Mouse (Mus musculus): ENCODE measurements around the gene Nfib. TPM values are rescaled to one million over a fixed set of nuclear protein-coding genes. Genes with fewer than 3 reads are reported as not detected.

Nfib gene
- total and polyA plus RNA-seq, 3 experiments = 0.16 TPM; not detected in 2

DNA sequence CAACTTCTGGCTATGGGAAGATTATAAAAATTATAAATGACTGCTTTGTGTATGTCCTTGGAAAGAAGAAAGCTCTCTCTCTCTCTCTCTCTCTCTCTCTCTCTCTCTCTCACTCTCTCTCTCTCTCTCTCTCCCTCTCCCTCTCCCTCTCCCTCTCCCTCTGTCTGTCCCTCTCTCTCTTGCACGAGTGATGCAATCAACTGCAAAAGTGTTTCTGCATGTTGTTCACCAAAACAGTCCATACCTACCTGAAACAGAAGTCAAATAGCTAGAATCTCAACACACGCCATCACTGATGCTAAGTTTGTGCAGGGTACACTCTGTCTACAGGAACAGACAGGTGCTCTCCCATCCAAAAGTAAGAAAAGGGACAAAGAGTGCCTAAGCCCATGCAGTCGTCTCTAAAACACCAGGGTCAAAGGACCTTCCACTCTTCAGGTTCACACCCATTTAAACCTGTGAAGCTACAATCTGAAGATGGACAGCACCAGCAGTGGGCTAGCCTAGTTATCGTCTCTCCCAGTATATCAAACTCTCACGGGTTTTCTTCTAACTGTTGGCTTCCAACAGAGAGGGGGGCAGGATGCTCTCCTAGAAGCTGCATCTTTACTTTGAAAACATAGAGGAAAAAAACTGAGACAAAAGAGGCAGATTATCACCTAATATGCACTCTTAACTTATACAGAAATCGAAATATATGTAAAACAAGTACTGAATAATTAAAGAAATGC, 380.0 kb downstream of the Nfib start:
- Histone ChIP-seq H3K36me3 (replicated peaks) (no peaks in the 10 kb centered on the region), H3K4me3 (ENCODE audit: low read depth, low read length) (no peak overlapping the region), H3K9me3 (replicated peaks) (peaks cover 20% of the 10 kb centered on the region), H3K4me1 (ENCODE audit: insufficient read depth, low read depth, low read length) (no peaks in the 10 kb centered on the region), H3K27me3 (ENCODE audit: insufficient read depth, low read length) (no peaks in the 10 kb centered on the region)
- DNase-seq (ENCODE audit: low spot score) = no peak
- no peak for TF ChIP-seq TAL1 (conservative IDR thresholded peaks at IDR 0.05; ENCODE audit: low read depth, low read length)
- TF ChIP-seq CTCF (IDR thresholded peaks at IDR 0.05; ENCODE audit: low read depth, low read length) = no peak
- no peak for TF ChIP-seq POLR2AphosphoS5 (IDR thresholded peaks at IDR 0.05; ENCODE audit: insufficient replicate concordance, low read depth, low read length)
- no peak for TF ChIP-seq GATA1 (IDR thresholded peaks at IDR 0.05; ENCODE audit: borderline replicate concordance, low read length)
- TF ChIP-seq GATA2 (IDR thresholded peaks at IDR 0.05; ENCODE audit: borderline replicate concordance, low read depth, low read length) = no peak
- no peak for ATAC-seq (ENCODE audit: extremely low read depth, insufficient number of reproducible peaks, low FRiP score, poor library complexity, severe bottlenecking)

DNA sequence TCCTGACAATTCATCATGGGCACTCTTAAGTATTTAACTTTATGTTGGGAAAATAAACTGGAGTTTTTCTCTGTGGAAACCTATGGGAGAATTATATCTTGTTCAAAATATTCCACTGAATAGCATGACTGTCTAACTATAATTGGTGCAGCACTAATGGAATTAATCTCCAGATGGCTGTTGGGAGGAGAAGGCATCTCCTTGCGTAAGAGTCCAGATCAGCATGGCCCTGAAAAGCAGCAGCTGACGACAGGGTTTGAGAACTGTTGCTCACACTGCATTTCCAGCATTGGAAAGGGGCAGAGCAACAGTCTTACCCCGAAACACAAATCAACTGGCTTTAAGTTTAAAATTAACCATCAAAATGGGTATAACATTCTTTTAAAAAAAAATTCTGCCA, 380.6 kb downstream of the Nfib start:
- no peak for TF ChIP-seq CTCF (IDR thresholded peaks at IDR 0.05; ENCODE audit: low read depth, low read length)
- no peak for TF ChIP-seq GATA2 (IDR thresholded peaks at IDR 0.05; ENCODE audit: borderline replicate concordance, low read depth, low read length)
- TF ChIP-seq GATA1 (IDR thresholded peaks at IDR 0.05; ENCODE audit: borderline replicate concordance, low read length) = no peak
- TF ChIP-seq POLR2AphosphoS5 (IDR thresholded peaks at IDR 0.05; ENCODE audit: insufficient replicate concordance, low read depth, low read length) = no peak
- no peak for TF ChIP-seq TAL1 (conservative IDR thresholded peaks at IDR 0.05; ENCODE audit: low read depth, low read length)
- Histone ChIP-seq H3K9me3 (replicated peaks) (peaks cover 21% of the 10 kb centered on the region), H3K4me3 (ENCODE audit: low read depth, low read length) (no peak overlapping the region), H3K36me3 (replicated peaks) (no peaks in the 10 kb centered on the region), H3K4me1 (ENCODE audit: insufficient read depth, low read depth, low read length) (no peaks in the 10 kb centered on the region), H3K27me3 (ENCODE audit: insufficient read depth, low read length) (no peaks in the 10 kb centered on the region)
- DNase-seq (ENCODE audit: low spot score) (no peak), ATAC-seq (ENCODE audit: extremely low read depth, insufficient number of reproducible peaks, low FRiP score, poor library complexity, severe bottlenecking) (no peak)

DNA sequence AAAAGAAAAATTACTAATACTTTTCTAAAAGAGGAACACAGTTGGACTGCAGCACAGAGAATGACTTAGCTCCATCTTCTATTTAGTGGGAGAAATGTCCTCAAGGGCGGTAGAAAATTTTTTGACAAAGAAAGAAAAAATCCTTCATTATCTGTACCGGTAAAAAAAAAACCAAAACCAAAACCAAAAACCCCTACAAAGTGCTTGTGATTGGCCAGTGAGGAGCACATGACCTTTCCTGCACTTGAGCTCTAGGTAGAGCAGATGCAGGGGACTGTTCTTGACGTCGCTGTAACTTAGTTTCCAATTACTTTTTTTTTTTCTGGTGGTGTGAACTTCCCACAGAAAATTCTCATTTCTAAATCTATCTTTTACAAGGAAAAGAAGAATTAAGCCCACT, 384.5 kb downstream of the Nfib start:
- no peaks in the 10 kb centered on the region for H3K4me1 ChIP-seq (ENCODE audit: insufficient read depth, low read depth, low read length)
- ATAC-seq (ENCODE audit: extremely low read depth, insufficient number of reproducible peaks, low FRiP score, poor library complexity, severe bottlenecking) (no peak), DNase-seq (ENCODE audit: low spot score) (no peak)
- TF ChIP-seq GATA1 (IDR thresholded peaks at IDR 0.05; ENCODE audit: borderline replicate concordance, low read length) (no peak), POLR2AphosphoS5 (IDR thresholded peaks at IDR 0.05; ENCODE audit: insufficient replicate concordance, low read depth, low read length) (no peak), TAL1 (conservative IDR thresholded peaks at IDR 0.05; ENCODE audit: low read depth, low read length) (no peak), CTCF (IDR thresholded peaks at IDR 0.05; ENCODE audit: low read depth, low read length) (no peak), GATA2 (IDR thresholded peaks at IDR 0.05; ENCODE audit: borderline replicate concordance, low read depth, low read length) (no peak)
- peaks cover 25% of the 10 kb centered on the region for H3K9me3 ChIP-seq (replicated peaks)
- H3K27me3 ChIP-seq (ENCODE audit: insufficient read depth, low read length) = no peaks in the 10 kb centered on the region
- H3K36me3 ChIP-seq (replicated peaks) = no peaks in the 10 kb centered on the region
- H3K4me3 ChIP-seq (ENCODE audit: low read depth, low read length) = no peak overlapping the region

DNA sequence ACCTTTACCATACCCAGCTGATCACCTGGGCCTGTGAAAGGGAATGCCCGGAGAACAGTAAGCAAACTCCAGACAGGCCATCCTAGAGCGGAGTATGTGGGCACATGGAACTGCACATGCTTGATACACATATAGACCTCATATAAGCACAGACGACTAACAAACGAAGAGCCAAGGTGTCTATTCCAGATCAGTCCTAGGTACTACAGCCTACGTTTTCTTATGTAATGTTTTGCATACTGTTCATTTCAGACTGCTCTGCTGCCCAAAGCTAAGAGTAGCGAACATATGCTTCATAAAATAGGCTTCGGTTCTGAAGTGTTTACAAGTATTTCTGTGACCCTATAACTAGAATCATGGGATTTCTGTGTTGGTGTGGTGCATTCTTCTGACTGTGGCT, 386.2 kb downstream of the Nfib start:
- H3K27me3 ChIP-seq (ENCODE audit: insufficient read depth, low read length) = no peaks in the 10 kb centered on the region
- DNase-seq (ENCODE audit: low spot score) = no peak
- no peak for ATAC-seq (ENCODE audit: extremely low read depth, insufficient number of reproducible peaks, low FRiP score, poor library complexity, severe bottlenecking)
- no peaks in the 10 kb centered on the region for H3K4me1 ChIP-seq (ENCODE audit: insufficient read depth, low read depth, low read length)
- peaks cover 22% of the 10 kb centered on the region for H3K9me3 ChIP-seq (replicated peaks)
- no peaks in the 10 kb centered on the region for H3K36me3 ChIP-seq (replicated peaks)
- no peak overlapping the region for H3K4me3 ChIP-seq (ENCODE audit: low read depth, low read length)
- TF ChIP-seq GATA2 (IDR thresholded peaks at IDR 0.05; ENCODE audit: borderline replicate concordance, low read depth, low read length) (no peak), CTCF (IDR thresholded peaks at IDR 0.05; ENCODE audit: low read depth, low read length) (no peak), GATA1 (IDR thresholded peaks at IDR 0.05; ENCODE audit: borderline replicate concordance, low read length) (no peak), TAL1 (conservative IDR thresholded peaks at IDR 0.05; ENCODE audit: low read depth, low read length) (no peak), POLR2AphosphoS5 (IDR thresholded peaks at IDR 0.05; ENCODE audit: insufficient replicate concordance, low read depth, low read length) (no peak)

DNA sequence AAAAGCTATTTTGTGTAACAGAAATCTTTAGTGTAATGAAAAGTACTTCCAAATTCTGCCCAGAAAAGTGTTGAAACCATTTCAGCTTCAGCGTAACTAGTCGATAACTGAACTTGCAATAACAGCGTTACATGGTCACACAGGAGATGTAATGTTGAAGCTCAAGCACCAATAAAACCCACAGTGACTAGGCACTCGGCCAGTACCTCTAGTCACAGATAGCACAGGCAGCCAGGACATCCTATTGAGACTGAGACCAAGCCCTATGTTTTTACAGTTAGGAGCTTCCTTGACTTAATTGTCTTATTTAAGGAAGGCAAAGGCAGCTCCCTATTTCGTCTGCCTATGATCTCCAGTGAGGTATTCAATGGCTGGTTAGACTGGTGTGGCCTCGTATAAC, 389.4 kb downstream of the Nfib start:
- H3K27me3 ChIP-seq (ENCODE audit: insufficient read depth, low read length) = no peaks in the 10 kb centered on the region
- no peaks in the 10 kb centered on the region for H3K36me3 ChIP-seq (replicated peaks)
- no peaks in the 10 kb centered on the region for H3K4me1 ChIP-seq (ENCODE audit: insufficient read depth, low read depth, low read length)
- no peak overlapping the region for H3K4me3 ChIP-seq (ENCODE audit: low read depth, low read length)
- peaks cover 16% of the 10 kb centered on the region for H3K9me3 ChIP-seq (replicated peaks)
- ATAC-seq (ENCODE audit: extremely low read depth, insufficient number of reproducible peaks, low FRiP score, poor library complexity, severe bottlenecking) = no peak; the same call in 1 of the 2 replicates
- no peak for DNase-seq (ENCODE audit: low spot score)
- no peak for TF ChIP-seq GATA1 (IDR thresholded peaks at IDR 0.05; ENCODE audit: borderline replicate concordance, low read length)
- no peak for TF ChIP-seq POLR2AphosphoS5 (IDR thresholded peaks at IDR 0.05; ENCODE audit: insufficient replicate concordance, low read depth, low read length)
- no peak for TF ChIP-seq CTCF (IDR thresholded peaks at IDR 0.05; ENCODE audit: low read depth, low read length)
- TF ChIP-seq TAL1 (conservative IDR thresholded peaks at IDR 0.05; ENCODE audit: low read depth, low read length) = no peak
- no peak for TF ChIP-seq GATA2 (IDR thresholded peaks at IDR 0.05; ENCODE audit: borderline replicate concordance, low read depth, low read length)

DNA sequence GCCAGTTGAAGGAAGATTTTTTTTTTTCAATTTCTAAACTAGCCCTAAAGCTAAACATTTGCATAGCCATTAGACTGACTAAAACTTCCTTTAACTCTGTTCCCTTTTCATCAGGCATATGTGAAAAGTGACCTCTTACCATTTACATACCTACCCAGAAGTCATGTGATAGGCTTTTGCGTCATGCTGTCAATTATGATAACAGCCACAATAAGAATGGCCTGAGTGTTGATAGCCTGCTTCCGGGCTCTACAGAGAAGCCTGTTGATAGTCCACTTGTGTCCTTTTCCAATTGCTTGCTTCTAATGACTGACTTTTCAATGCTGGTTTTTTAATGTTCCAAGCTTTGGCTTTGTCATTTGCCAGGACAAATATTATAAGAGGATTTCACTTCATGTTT, 389.8 kb downstream of the Nfib start:
- no peak for ATAC-seq (ENCODE audit: extremely low read depth, insufficient number of reproducible peaks, low FRiP score, poor library complexity, severe bottlenecking)
- no peak overlapping the region for H3K4me3 ChIP-seq (ENCODE audit: low read depth, low read length)
- H3K4me1 ChIP-seq (ENCODE audit: insufficient read depth, low read depth, low read length) = no peaks in the 10 kb centered on the region
- DNase-seq (ENCODE audit: low spot score) = no peak
- no peaks in the 10 kb centered on the region for H3K27me3 ChIP-seq (ENCODE audit: insufficient read depth, low read length)
- H3K36me3 ChIP-seq (replicated peaks) = no peaks in the 10 kb centered on the region
- TF ChIP-seq POLR2AphosphoS5 (IDR thresholded peaks at IDR 0.05; ENCODE audit: insufficient replicate concordance, low read depth, low read length) (no peak), CTCF (IDR thresholded peaks at IDR 0.05; ENCODE audit: low read depth, low read length) (no peak), TAL1 (conservative IDR thresholded peaks at IDR 0.05; ENCODE audit: low read depth, low read length) (no peak), GATA1 (IDR thresholded peaks at IDR 0.05; ENCODE audit: borderline replicate concordance, low read length) (no peak), GATA2 (IDR thresholded peaks at IDR 0.05; ENCODE audit: borderline replicate concordance, low read depth, low read length) (no peak)
- H3K9me3 ChIP-seq (replicated peaks) = peaks cover 16% of the 10 kb centered on the region

Data from G1E (cell line).